18 mouse cellular contexts compared by ENCODE assay signal in the genomic region with DNA sequence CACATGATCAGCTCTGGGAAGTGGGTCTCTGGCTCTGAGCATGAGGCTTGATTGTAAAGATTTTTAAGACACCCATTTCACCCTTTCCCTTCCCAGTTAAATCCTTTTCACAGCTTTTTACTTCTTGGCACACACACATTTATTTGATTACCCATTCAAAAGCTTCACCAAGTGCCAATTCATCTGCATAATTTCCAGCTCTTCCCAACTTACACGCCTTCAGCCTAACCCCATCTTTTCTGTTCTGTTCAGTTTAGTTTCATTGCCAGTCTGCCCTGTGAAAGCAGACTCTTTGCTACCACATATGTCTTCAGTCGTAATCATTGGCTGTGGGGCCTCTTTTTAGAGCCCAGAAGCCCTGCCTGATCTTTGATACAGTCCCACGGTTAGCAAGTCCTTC.
DNase-seq lines count a peak whose midpoint lies in the region; ATAC-seq and TF ChIP-seq lines count a peak whose summit lies in the region.
"Had no signal": no experiment of that assay in that cellular context is flagged by ENCODE, and none has a peak within 500 bp of the region (broad histone marks: within the 10 kb centered on the region; RNA-seq: fewer than 3 reads in every experiment).

No protein-coding gene starts in this region.

- H3K36me3 ChIP-seq in forebrain, embryonic 15.5 days, result no peaks in the 10 kb centered on the region
- H3K36me3 ChIP-seq in forebrain, embryonic 10.5 days (replicated peaks), result no peaks in the 10 kb centered on the region
- no peaks in the 10 kb centered on the region for H3K36me3 ChIP-seq in limb, embryonic 10.5 days
- H3K36me3 ChIP-seq: neural tube, embryonic 12.5 days had no signal

- WGBS in forebrain, embryonic 15.5 days, result 25% methylated on average over 3 of the region's 3 CpGs
- 75% methylated on average over 3 of the region's 3 CpGs for WGBS in forebrain, embryonic 10.5 days
- 52% methylated on average over 3 of the region's 3 CpGs for WGBS in limb, embryonic 10.5 days

- peak overlapping the region; percentile 74 for H3K27ac ChIP-seq in forebrain, embryonic 15.5 days (replicated peaks)
- H3K27ac ChIP-seq in forebrain, embryonic 10.5 days, result no peak overlapping the region
- peak overlapping the region; percentile 71 for H3K27ac ChIP-seq in limb, embryonic 10.5 days
- H3K27ac ChIP-seq: neural tube, embryonic 12.5 days; stomach, postnatal 0 days had no signal

- no peak overlapping the region for H3K4me2 ChIP-seq in forebrain, embryonic 15.5 days (replicated peaks)
- H3K4me2 ChIP-seq: liver, embryonic 11.5 days; lung, embryonic 14.5 days; neural tube, embryonic 12.5 days had no signal

- H3K9me3 ChIP-seq in forebrain, embryonic 15.5 days, result no peaks in the 10 kb centered on the region
- no peaks in the 10 kb centered on the region for H3K9me3 ChIP-seq in forebrain, embryonic 10.5 days
- H3K9me3 ChIP-seq in limb, embryonic 10.5 days (replicated peaks), result no peaks in the 10 kb centered on the region
- H3K9me3 ChIP-seq: neural tube, embryonic 12.5 days had no signal

- H3K4me3 ChIP-seq in forebrain, embryonic 15.5 days, result no peak overlapping the region
- H3K4me3 ChIP-seq in forebrain, embryonic 10.5 days, result no peak overlapping the region
- H3K4me3 ChIP-seq in limb, embryonic 10.5 days, result no peak overlapping the region
- H3K4me3 ChIP-seq: neural tube, embryonic 12.5 days had no signal

- ATAC-seq in forebrain, embryonic 15.5 days (replicated peaks), result peak; percentile 73

- no peak for TF ChIP-seq POLR2A in brain, embryonic 14.5 days (IDR thresholded peaks at IDR 0.05; ENCODE audit: borderline replicate concordance, extremely low read depth, insufficient read depth, insufficient read length, poor library complexity, severe bottlenecking)

- DNase-seq in forebrain, embryonic 10.5 days (ENCODE audit: extremely low spot score, low spot score), result no peak
- DNase-seq in layer of hippocampus, adult 11-12 months (ENCODE audit: low spot score), result peak; percentile 5
- DNase-seq in layer of hippocampus, postnatal 36 days, result no peak
- peak; percentile 84 for DNase-seq in brain, embryonic 14.5 days (ENCODE audit: low read depth)
- no peak for DNase-seq in limb, embryonic 10.5 days (ENCODE audit: low spot score)
- no peak for DNase-seq in liver
- DNase-seq in cerebellum, postnatal 10 days, result no peak
- DNase-seq: adrenal gland, adult 8-10 months; cerebellum, adult 11-12 months; gastrocnemius, postnatal 14 days; kidney, adult 18-20 months; lung, embryonic 14.5 days; lung, postnatal 4 days; right cerebral cortex, postnatal 25 days had no signal

- no peak overlapping the region for H3K9ac ChIP-seq in forebrain, embryonic 15.5 days (replicated peaks)
- H3K9ac ChIP-seq: lung, embryonic 14.5 days; neural tube, embryonic 12.5 days had no signal

- peaks cover 41% of the 10 kb centered on the region for H3K4me1 ChIP-seq in forebrain, embryonic 15.5 days
- peaks cover 62% of the 10 kb centered on the region for H3K4me1 ChIP-seq in forebrain, embryonic 10.5 days
- H3K4me1 ChIP-seq in limb, embryonic 10.5 days, result peaks cover 71% of the 10 kb centered on the region

- H3K27me3 ChIP-seq in forebrain, embryonic 15.5 days, result no peaks in the 10 kb centered on the region
- no peaks in the 10 kb centered on the region for H3K27me3 ChIP-seq in forebrain, embryonic 10.5 days (ENCODE audit: poor library complexity, severe bottlenecking)
- no peaks in the 10 kb centered on the region for H3K27me3 ChIP-seq in limb, embryonic 10.5 days (ENCODE audit: low read depth, poor library complexity, severe bottlenecking)
- H3K27me3 ChIP-seq: neural tube, embryonic 12.5 days had no signal

- no peak for TF ChIP-seq CTCF in brain, embryonic 14.5 days (IDR thresholded peaks at IDR 0.05; ENCODE audit: borderline replicate concordance, extremely low read depth, insufficient read depth, insufficient read length)

Comparison
In these comparisons a context has a peak if more than half of its experiments do, and no peak if none do; other contexts are left out.
1. DNase-seq: peak in layer of hippocampus, adult 11-12 months (single experiment) and brain, embryonic 14.5 days (single experiment); none in forebrain, embryonic 10.5 days (single experiment), layer of hippocampus, postnatal 36 days (0 of 2), limb, embryonic 10.5 days (single experiment), liver (single experiment) and cerebellum, postnatal 10 days (0 of 2).